Mouse (Mus musculus) layer of hippocampus, adult 9-10 months (tissue): ENCODE measurements at regions not wholly inside any gene's neighbourhood (a gene's known extent, or its start where the extent isn't known, plus 50 kb on each side); places are given as distances from the start of the nearest gene placed in this dataset.

Experiments
- DNase-seq: peaks from one replicate; pipeline ENCODE4 v3.0.0; 2022; ENCODE audit warnings: low spot score

- no peak for DNase-seq
These were observed 460.4 kb upstream of the 3110018I06Rik start for GRCm38 (mm10) chr12:107027842-107028549.

GRCm38 (mm10) chr12:107028985-107029384 is 459.4 kb upstream of the 3110018I06Rik start:
- DNase-seq: no peak

GRCm38 (mm10) chr12:107036357-107036756 is 452.1 kb upstream of the 3110018I06Rik start:
- DNase-seq: no peak

GRCm38 (mm10) chr12:107041927-107042652 is 446.3 kb upstream of the 3110018I06Rik start:
- DNase-seq: no peak

GRCm38 (mm10) chr12:107046496-107046895 is 441.9 kb upstream of the 3110018I06Rik start:
- DNase-seq: no peak

- DNase-seq: no peak
These were observed 441.3 kb upstream of the 3110018I06Rik start for GRCm38 (mm10) chr12:107047059-107047531.

- no peak for DNase-seq
These were observed 437.4 kb upstream of the 3110018I06Rik start for GRCm38 (mm10) chr12:107050891-107051635.

GRCm38 (mm10) chr12:107052136-107052535 is 436.3 kb upstream of the 3110018I06Rik start:
- DNase-seq: no peak

- no peak for DNase-seq
These were observed 431.9 kb upstream of the 3110018I06Rik start for GRCm38 (mm10) chr12:107056553-107056952.

- no peak for DNase-seq
These were observed 427.9 kb upstream of the 3110018I06Rik start for GRCm38 (mm10) chr12:107060514-107060913.

GRCm38 (mm10) chr12:107067346-107067745 is 421.1 kb upstream of the 3110018I06Rik start:
- DNase-seq: no peak

- DNase-seq: no peak
These were observed 405.9 kb upstream of the 3110018I06Rik start for GRCm38 (mm10) chr12:107082541-107082940.

- no peak for DNase-seq
These were observed 403.1 kb upstream of the 3110018I06Rik start for GRCm38 (mm10) chr12:107085058-107085905.

GRCm38 (mm10) chr12:107085906-107086655 is 402.4 kb upstream of the 3110018I06Rik start:
- DNase-seq: no peak

- no peak for DNase-seq
These were observed 396.3 kb upstream of the 3110018I06Rik start for GRCm38 (mm10) chr12:107092151-107092550.

GRCm38 (mm10) chr12:107093326-107093725 is 395.1 kb upstream of the 3110018I06Rik start:
- DNase-seq: no peak

- DNase-seq: no peak
These were observed 393.0 kb upstream of the 3110018I06Rik start for GRCm38 (mm10) chr12:107095409-107095808.

GRCm38 (mm10) chr12:107104570-107104969 is 383.9 kb upstream of the 3110018I06Rik start:
- DNase-seq: no peak

- DNase-seq: no peak
These were observed 383.4 kb upstream of the 3110018I06Rik start for GRCm38 (mm10) chr12:107105017-107105416.

- DNase-seq: no peak
These were observed 376.3 kb upstream of the 3110018I06Rik start for GRCm38 (mm10) chr12:107111908-107112770.
